Mouse (Mus musculus) olfactory bulb, adult 2 months (tissue): ENCODE measurements around the gene AC161166.1.

Experiments used
- CTCF ChIP-seq: fragments of 200-500 bp; IDR thresholded peaks from 2 replicates; pipeline ENCODE4 v1.5.1; 2012; ENCODE audit warnings: low read depth, mild to moderate bottlenecking, low read length, moderate library complexity; ENCODE audit not compliant: insufficient read depth
- POLR2A ChIP-seq: fragments of 200-500 bp; IDR thresholded peaks from 2 replicates; pipeline ENCODE4 v1.6.1; 2012; ENCODE audit warnings: mild to moderate bottlenecking, low read depth, low read length, moderate library complexity; ENCODE audit not compliant: insufficient read depth

DNA sequence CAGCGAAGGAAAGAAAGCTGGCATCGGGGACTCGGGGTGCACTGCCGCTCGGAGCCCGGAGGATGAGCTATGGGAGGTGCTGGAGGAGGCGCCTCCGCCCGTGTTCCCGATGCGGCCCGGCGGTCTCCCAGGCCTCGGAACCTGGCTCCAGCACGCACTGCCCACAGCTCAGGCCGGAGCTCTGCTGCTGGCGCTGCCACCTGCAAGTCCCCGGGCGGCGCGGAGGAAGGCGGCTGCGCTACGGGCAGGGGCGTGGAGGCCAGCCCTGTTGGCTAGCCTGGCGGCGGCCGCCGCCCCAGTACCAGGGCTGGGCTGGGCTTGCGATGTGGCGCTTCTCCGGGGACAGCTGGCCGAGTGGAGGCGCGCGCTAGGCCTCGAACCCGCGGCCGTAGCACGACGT lies 21.6 kb upstream of the AC161166.1 start:
- TF ChIP-seq CTCF (no peak), POLR2A (no peak)
